Mouse (Mus musculus): ENCODE measurements around the gene Golph3l. TPM values are rescaled to one million over a fixed set of nuclear protein-coding genes. Genes with fewer than 3 reads are reported as not detected.

Gene Golph3l
- polyA plus RNA-seq, 1 experiment = 4.5 TPM

GRCm38 (mm10) chr3:95632648-95633588, 44.2 kb downstream of the Golph3l start:
- Histone ChIP-seq H3K36me3 (ENCODE audit: control insufficient read depth, insufficient read depth) (peaks cover 75% of the 10 kb centered on the region), H3K79me2 (ENCODE audit: control insufficient read depth, insufficient read depth) (peaks cover 25% of the 10 kb centered on the region), H3K4me3 (ENCODE audit: insufficient read depth, poor library complexity, severe bottlenecking) (no peak overlapping the region), H3K27me3 (ENCODE audit: control insufficient read depth, insufficient read depth, insufficient read length) (no peaks in the 10 kb centered on the region), H3K79me3 (ENCODE audit: low read depth) (peaks cover 6% of the 10 kb centered on the region), H3ac (ENCODE audit: control insufficient read depth, insufficient read length, low read depth) (no peak overlapping the region)
- peak; percentile 21 for TF ChIP-seq CTCF (IDR thresholded peaks at IDR 0.05; ENCODE audit: control insufficient read depth, insufficient read depth, insufficient read length)
- no peak for TF ChIP-seq MYOD1 (IDR thresholded peaks at IDR 0.05; ENCODE audit: control insufficient read depth, insufficient read length, low read depth)
- no peak for TF ChIP-seq MAX (IDR thresholded peaks at IDR 0.05)
- no peak for TF ChIP-seq CEBPB (IDR thresholded peaks at IDR 0.05; ENCODE audit: low read depth)

GRCm38 (mm10) chr3:95635636-95636035, 46.9 kb downstream of the Golph3l start:
- no peak overlapping the region for H3ac ChIP-seq (ENCODE audit: control insufficient read depth, insufficient read length, low read depth)
- H3K27me3 ChIP-seq (ENCODE audit: control insufficient read depth, insufficient read depth, insufficient read length) = no peaks in the 10 kb centered on the region
- TF ChIP-seq MAX (IDR thresholded peaks at IDR 0.05) (no peak), USF1 (IDR thresholded peaks at IDR 0.05; ENCODE audit: low read depth) (no peak), MYOG (IDR thresholded peaks at IDR 0.05; ENCODE audit: control insufficient read depth, extremely low read depth, insufficient read length) (no peak), CTCF (IDR thresholded peaks at IDR 0.05; ENCODE audit: control insufficient read depth, insufficient read depth, insufficient read length) (no peak), MYOD1 (IDR thresholded peaks at IDR 0.05; ENCODE audit: control insufficient read depth, insufficient read length, low read depth) (no peak), FOSL1 (IDR thresholded peaks at IDR 0.05; ENCODE audit: insufficient read depth, low read length, poor library complexity, severe bottlenecking) (no peak), CEBPB (IDR thresholded peaks at IDR 0.05; ENCODE audit: low read depth) (no peak)
- peaks cover 62% of the 10 kb centered on the region for H3K36me3 ChIP-seq (ENCODE audit: control insufficient read depth, insufficient read depth)
- peaks cover 2% of the 10 kb centered on the region for H3K79me3 ChIP-seq (ENCODE audit: low read depth)
- H3K79me2 ChIP-seq (ENCODE audit: control insufficient read depth, insufficient read depth) = peaks cover 6% of the 10 kb centered on the region
- no peak overlapping the region for H3K4me3 ChIP-seq (ENCODE audit: insufficient read depth, poor library complexity, severe bottlenecking)

DNA sequence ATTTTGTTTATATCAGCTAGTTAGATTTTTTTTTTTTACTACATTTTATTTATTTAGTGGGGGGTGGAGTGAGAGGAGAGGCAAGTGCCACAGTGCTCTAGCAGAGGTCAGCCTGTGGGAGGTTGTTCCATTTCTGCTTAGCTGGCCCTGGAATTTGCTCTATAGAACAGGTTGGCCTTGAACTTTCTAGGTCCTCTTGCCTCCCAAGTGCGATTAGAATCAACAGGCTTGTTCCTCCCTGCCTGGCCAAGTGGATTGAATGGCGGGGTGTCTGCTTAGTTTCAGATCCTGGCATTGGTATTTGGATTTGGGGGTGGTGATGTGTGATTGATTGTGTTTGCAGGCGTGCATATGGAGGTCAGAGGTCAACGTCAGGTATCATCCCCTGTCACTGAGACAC, 47.3 kb downstream of the Golph3l start:
- Histone ChIP-seq H3K79me3 (ENCODE audit: low read depth) (peaks cover 2% of the 10 kb centered on the region), H3K79me2 (ENCODE audit: control insufficient read depth, insufficient read depth) (peaks cover 6% of the 10 kb centered on the region), H3K27me3 (ENCODE audit: control insufficient read depth, insufficient read depth, insufficient read length) (no peaks in the 10 kb centered on the region), H3ac (ENCODE audit: control insufficient read depth, insufficient read length, low read depth) (no peak overlapping the region), H3K4me3 (ENCODE audit: insufficient read depth, poor library complexity, severe bottlenecking) (no peak overlapping the region), H3K36me3 (ENCODE audit: control insufficient read depth, insufficient read depth) (peaks cover 58% of the 10 kb centered on the region)
- TF ChIP-seq USF1 (IDR thresholded peaks at IDR 0.05; ENCODE audit: low read depth) (no peak), CEBPB (IDR thresholded peaks at IDR 0.05; ENCODE audit: low read depth) (no peak), CTCF (IDR thresholded peaks at IDR 0.05; ENCODE audit: control insufficient read depth, insufficient read depth, insufficient read length) (no peak), MYOG (IDR thresholded peaks at IDR 0.05; ENCODE audit: control insufficient read depth, extremely low read depth, insufficient read length) (no peak), FOSL1 (IDR thresholded peaks at IDR 0.05; ENCODE audit: insufficient read depth, low read length, poor library complexity, severe bottlenecking) (no peak), MAX (IDR thresholded peaks at IDR 0.05) (no peak), MYOD1 (IDR thresholded peaks at IDR 0.05; ENCODE audit: control insufficient read depth, insufficient read length, low read depth) (no peak)

DNA sequence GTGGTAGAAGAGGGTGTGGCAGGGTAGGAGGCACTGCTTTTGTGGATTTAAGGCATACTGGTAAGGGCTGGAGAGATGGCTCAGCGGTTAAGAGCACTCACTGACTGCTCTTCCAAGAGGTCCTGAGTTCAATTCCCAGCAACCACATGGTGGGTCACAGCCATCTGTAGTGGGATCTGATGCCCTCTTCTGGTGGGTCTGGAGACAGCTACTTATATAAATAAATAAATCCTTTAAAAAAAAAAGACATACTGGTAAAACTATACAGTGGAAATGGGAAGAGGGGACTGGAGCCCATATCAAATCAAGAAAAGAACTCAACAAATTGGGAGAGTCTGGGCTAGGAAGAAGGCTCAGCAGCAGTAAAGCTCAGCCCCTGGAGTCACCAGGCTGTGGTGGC, 51.0 kb downstream of the Golph3l start:
- TF ChIP-seq MYOD1 (IDR thresholded peaks at IDR 0.05; ENCODE audit: control insufficient read depth, insufficient read length, low read depth) (no peak), CTCF (IDR thresholded peaks at IDR 0.05; ENCODE audit: control insufficient read depth, insufficient read depth, insufficient read length) (no peak), MAX (IDR thresholded peaks at IDR 0.05) (no peak), FOSL1 (IDR thresholded peaks at IDR 0.05; ENCODE audit: insufficient read depth, low read length, poor library complexity, severe bottlenecking) (no peak)

DNA sequence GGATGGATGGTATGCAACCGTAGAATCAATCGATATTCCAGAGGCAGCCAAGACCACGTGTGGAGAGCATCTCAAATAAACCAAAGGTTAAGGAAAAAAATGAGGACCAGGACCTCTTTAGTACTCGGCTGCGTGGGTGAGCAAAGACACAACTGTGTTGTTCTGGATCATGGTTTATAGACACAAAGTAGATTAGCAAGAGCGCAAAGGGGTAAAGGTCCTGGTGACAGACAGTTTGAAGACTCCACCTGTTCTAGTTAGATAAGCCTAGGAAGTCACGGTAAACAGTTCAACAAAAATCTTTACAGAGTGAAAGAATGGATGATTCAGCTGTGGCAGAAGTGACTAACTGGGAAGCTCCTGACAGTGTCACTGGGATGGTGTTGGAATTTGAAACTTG, 54.4 kb downstream of the Golph3l start:
- Histone ChIP-seq H3K4me3 (ENCODE audit: insufficient read depth, poor library complexity, severe bottlenecking) (no peak overlapping the region), H3K36me3 (ENCODE audit: control insufficient read depth, insufficient read depth) (peaks cover 10% of the 10 kb centered on the region), H3K79me2 (ENCODE audit: control insufficient read depth, insufficient read depth) (no peaks in the 10 kb centered on the region), H3ac (ENCODE audit: control insufficient read depth, insufficient read length, low read depth) (no peak overlapping the region), H3K27me3 (ENCODE audit: control insufficient read depth, insufficient read depth, insufficient read length) (no peaks in the 10 kb centered on the region), H3K79me3 (ENCODE audit: low read depth) (no peaks in the 10 kb centered on the region)
- TF ChIP-seq FOSL1 (IDR thresholded peaks at IDR 0.05; ENCODE audit: insufficient read depth, low read length, poor library complexity, severe bottlenecking) = no peak
- TF ChIP-seq USF1 (IDR thresholded peaks at IDR 0.05; ENCODE audit: low read depth) = no peak
- no peak for TF ChIP-seq MYOD1 (IDR thresholded peaks at IDR 0.05; ENCODE audit: control insufficient read depth, insufficient read length, low read depth)
- TF ChIP-seq MYOG (IDR thresholded peaks at IDR 0.05; ENCODE audit: control insufficient read depth, extremely low read depth, insufficient read length) = no peak
- TF ChIP-seq CTCF (IDR thresholded peaks at IDR 0.05; ENCODE audit: control insufficient read depth, insufficient read depth, insufficient read length) = no peak
- TF ChIP-seq CEBPB (IDR thresholded peaks at IDR 0.05; ENCODE audit: low read depth) = no peak
- TF ChIP-seq MAX (IDR thresholded peaks at IDR 0.05) = no peak

More for the DNA sequence above, 51.0 kb downstream of the Golph3l start:
- Histone ChIP-seq H3K4me3 (ENCODE audit: insufficient read depth, poor library complexity, severe bottlenecking) (no peak overlapping the region), H3K36me3 (ENCODE audit: control insufficient read depth, insufficient read depth) (peaks cover 28% of the 10 kb centered on the region), H3K27me3 (ENCODE audit: control insufficient read depth, insufficient read depth, insufficient read length) (no peaks in the 10 kb centered on the region), H3K79me3 (ENCODE audit: low read depth) (no peaks in the 10 kb centered on the region), H3K79me2 (ENCODE audit: control insufficient read depth, insufficient read depth) (no peaks in the 10 kb centered on the region), H3ac (ENCODE audit: control insufficient read depth, insufficient read length, low read depth) (no peak overlapping the region)

Data from C2C12 (cell line).